Mouse (Mus musculus) intestine, embryonic 14.5 days (tissue): ENCODE data around the gene Tpgs1. TPM values are rescaled to one million over a fixed set of nuclear protein-coding genes. Genes with fewer than 3 reads are reported as not detected.
A peak's percentile ranks its signal among the peaks of the same experiment; 100 is the strongest.

Source experiments
- ATAC-seq: fragments of 200-750 bp; cut with Nextera tagmentation; replicated peaks from 2 replicates; pipeline ENCODE4 v1.8.0; 2017; ENCODE audit warnings: low read depth, moderate number of reproducible peaks, moderate TSS enrichment, moderate library complexity; ENCODE audit not compliant: low FRiP score, low TSS enrichment
- DNase-seq: peaks from one replicate; pipeline ENCODE4 v3.0.0-alpha.2; 2018; ENCODE audit warnings: low spot score
- H3K27ac ChIP-seq: fragments of 300-500 bp; sonication (generic); 2 replicates; pipeline ENCODE4 v1.5.1; 2014; ENCODE audit warnings: low read depth, mild to moderate bottlenecking, control low read depth
- H3K27me3 ChIP-seq: fragments of 300-500 bp; sonication (generic); replicated peaks from 2 replicates; pipeline ENCODE4 v1.6.1; 2014; ENCODE audit warnings: low read length, control low read depth; ENCODE audit not compliant: control insufficient read depth, insufficient read depth
- H3K36me3 ChIP-seq: fragments of 300-500 bp; sonication (generic); 2 replicates; pipeline ENCODE4 v1.6.1; 2014; ENCODE audit warnings: low read length, control low read depth; ENCODE audit not compliant: control insufficient read depth, insufficient read depth
- H3K4me1 ChIP-seq: fragments of 300-500 bp; sonication (generic); replicated peaks from 2 replicates; pipeline ENCODE4 v1.6.1; 2014; ENCODE audit warnings: low read length, control low read depth, mixed read lengths; ENCODE audit not compliant: control insufficient read depth, insufficient read depth
- H3K4me2 ChIP-seq: fragments of 300-500 bp; sonication (generic); 2 replicates; pipeline ENCODE4 v1.6.1; 2014; ENCODE audit warnings: low read length
- H3K4me3 ChIP-seq: fragments of 300-500 bp; sonication (generic); 2 replicates; pipeline ENCODE4 v1.5.1; 2014; ENCODE audit warnings: low read depth, low read length, control low read depth, mixed read lengths
- H3K9ac ChIP-seq: fragments of 300-500 bp; sonication (generic); 2 replicates; pipeline ENCODE4 v1.6.1; 2014; ENCODE audit warnings: mild to moderate bottlenecking, low read length
- H3K9me3 ChIP-seq: fragments of 300-500 bp; sonication (generic); 2 replicates; pipeline ENCODE4 v1.6.1; 2016; ENCODE audit warnings: low read length, control low read depth; ENCODE audit not compliant: control insufficient read depth
- WGBS: fragments of 180-500 bp; shearing (Covaris S2); extraction: QIAGEN DNeasy Blood & Tissue Kit; methylation state at CpG from one replicate; pipeline ENCODE4 v1.1.7; 2014; 5-methylcytosine and 5-hydroxymethylcytosine counted together
- polyA plus RNA-seq: library from polyadenylated mRNA; unstranded; fragments of >200 nt; fragmentation: Nextera tagmentation; extraction: Ambion mirVana; gene quantifications from 2 replicates; pipeline ENCODE4 v1.2.1, GENCODE M21; 2014

Gene Tpgs1
- polyA plus RNA-seq, 1 experiment from 2014 or later, result 80.1 TPM

DNA sequence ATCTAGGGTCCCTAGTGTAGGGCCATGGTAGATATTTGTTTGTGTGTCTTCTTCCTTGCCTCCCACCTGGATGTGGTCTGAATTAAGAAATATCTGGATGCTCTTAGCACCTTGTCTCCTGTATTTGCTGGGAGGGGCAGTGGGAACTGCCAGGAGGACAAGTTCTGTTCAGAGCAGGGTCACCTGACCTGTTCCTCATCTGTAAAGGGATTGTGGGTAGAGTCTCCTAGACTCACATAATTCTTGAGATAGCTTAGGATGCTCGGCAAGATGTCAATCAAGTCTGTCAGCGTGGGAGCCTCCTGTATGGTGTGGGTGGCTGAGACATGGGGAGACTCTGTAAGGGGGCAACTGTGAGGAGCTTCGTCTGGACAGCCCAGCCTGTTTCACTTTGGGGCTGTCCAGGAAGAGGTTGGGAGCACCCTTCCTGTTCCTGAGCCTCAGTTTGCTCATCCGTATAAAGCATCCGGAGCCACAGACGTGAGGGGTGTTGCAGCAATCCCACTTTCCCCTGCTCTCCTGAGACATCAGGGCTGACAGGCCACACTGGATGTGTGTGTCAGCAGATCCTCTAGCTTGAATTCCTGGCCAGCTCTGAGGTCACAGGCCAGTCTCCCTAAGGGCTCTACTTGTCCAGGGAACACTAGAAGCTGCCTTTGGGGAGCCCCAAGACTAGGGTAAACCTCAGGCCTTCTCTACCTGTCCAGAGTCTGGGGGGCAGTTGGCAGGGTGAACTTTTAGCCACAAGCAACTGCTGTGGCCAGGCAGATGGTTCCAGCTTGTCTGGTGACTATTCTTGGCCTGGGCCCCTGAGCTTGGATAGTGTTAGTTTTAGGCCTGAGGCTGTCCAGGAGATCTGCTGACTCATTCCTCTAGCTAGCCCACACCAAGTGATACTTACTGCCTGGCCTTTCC lies 14.8 kb downstream of the Tpgs1 start:
- H3K27me3 ChIP-seq, result no peaks in the 10 kb centered on the region
- peak overlapping the region; percentile 75 for H3K9ac ChIP-seq
- no peak for ATAC-seq
- H3K9me3 ChIP-seq, result no peaks in the 10 kb centered on the region
- H3K4me2 ChIP-seq, result peak overlapping the region; percentile 74
- H3K4me3 ChIP-seq, result peak overlapping the region; percentile 80
- DNase-seq, result no peak
- peaks cover 48% of the 10 kb centered on the region for H3K36me3 ChIP-seq
- H3K4me1 ChIP-seq, result peaks cover 15% of the 10 kb centered on the region
- no peak overlapping the region for H3K27ac ChIP-seq
- WGBS, result 81% methylated on average over 6 of the region's 6 CpGs

DNA sequence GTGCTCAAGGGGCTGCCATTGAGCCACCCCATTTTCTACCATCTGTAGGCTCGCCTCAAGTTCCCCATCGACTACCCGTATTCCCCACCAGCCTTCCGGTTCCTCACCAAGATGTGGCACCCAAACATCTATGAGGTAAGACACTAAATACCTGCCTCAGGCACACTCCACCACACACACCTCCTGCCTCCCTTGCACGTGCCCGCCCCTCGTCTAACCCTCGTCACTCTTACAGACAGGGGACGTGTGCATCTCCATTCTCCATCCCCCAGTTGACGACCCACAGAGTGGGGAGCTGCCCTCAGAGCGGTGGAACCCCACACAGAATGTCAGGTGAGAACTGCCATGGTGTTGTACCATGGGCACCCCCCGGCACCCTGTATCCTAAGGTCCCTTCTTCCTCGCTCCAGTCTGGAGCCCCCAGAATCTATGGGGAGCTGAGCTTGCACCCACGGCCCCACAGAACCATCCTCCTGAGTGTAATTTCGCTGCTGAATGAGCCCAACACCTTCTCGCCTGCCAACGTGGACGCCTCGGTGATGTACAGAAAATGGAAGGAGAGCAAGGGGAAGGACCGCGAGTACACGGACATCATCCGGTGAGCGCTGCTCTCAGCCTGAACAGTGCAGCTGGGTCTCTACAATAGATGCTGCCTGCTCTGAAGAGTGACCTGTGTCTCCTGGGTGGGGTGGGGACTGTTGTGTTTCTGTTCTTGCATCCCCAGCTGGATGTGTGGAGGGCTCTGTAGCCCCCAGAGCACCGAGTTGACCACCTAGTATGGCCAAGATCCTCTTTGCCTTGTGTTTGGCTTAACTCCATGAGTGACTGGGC lies 15.8 kb downstream of the Tpgs1 start:
- peaks cover 51% of the 10 kb centered on the region for H3K36me3 ChIP-seq
- no peak overlapping the region for H3K4me3 ChIP-seq
- H3K27me3 ChIP-seq, result no peaks in the 10 kb centered on the region
- peaks cover 15% of the 10 kb centered on the region for H3K4me1 ChIP-seq
- H3K4me2 ChIP-seq, result no peak overlapping the region
- no peak for ATAC-seq
- no peak overlapping the region for H3K27ac ChIP-seq
- H3K9me3 ChIP-seq, result no peaks in the 10 kb centered on the region
- 94% methylated on average over 25 of the region's 25 CpGs for WGBS
- no peak for DNase-seq
- no peak overlapping the region for H3K9ac ChIP-seq

DNA sequence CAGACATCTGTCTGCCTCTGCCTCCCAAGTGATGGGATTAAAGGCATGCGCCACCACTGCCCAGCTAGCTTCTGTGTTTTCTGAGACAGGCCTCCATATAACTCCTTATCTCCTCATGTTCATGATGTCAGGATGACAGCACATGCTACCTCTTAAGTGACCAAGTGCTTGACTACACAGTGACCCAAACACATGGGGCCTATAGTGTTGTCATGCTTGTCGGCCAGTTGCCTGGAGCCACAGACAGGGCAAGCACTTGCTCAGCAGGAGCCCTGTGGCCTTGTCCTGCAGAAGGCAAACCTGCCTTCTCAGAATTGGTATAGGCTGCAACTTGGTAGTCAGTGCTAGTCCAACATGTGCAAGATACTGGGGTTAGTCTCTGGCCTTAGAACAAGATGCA lies 17.1 kb downstream of the Tpgs1 start:
- Histone ChIP-seq H3K9ac (no peak overlapping the region), H3K4me1 (peaks cover 9% of the 10 kb centered on the region), H3K36me3 (peaks cover 51% of the 10 kb centered on the region), H3K27ac (no peak overlapping the region), H3K4me2 (no peak overlapping the region), H3K4me3 (no peak overlapping the region), H3K9me3 (no peaks in the 10 kb centered on the region), H3K27me3 (no peaks in the 10 kb centered on the region)
- ATAC-seq (no peak), DNase-seq (no peak)
- 86% methylated on average over 2 of the region's 2 CpGs for WGBS

DNA sequence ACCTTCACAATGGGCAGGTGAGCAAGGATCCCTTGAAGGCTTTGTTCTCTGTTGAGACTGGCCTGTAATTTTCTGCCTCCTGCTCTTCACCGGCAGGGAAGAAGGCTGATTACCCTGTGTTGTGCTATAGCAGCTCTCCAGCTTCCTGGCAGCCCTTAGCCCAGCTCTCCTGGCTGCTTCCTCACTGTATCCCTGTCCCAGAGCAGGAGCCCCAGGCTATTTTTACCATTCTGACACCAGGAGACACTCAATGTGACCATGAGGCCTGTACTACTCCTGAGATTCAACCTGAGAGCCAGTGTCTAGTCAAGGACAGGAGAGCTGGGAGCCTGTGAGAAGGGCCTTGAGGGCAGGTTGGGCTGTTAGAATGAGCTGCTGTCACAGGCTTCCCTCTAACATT lies 17.5 kb downstream of the Tpgs1 start:
- Histone ChIP-seq H3K4me3 (no peak overlapping the region), H3K4me2 (no peak overlapping the region), H3K4me1 (peaks cover 9% of the 10 kb centered on the region), H3K9ac (no peak overlapping the region), H3K9me3 (no peaks in the 10 kb centered on the region), H3K27me3 (no peaks in the 10 kb centered on the region), H3K27ac (no peak overlapping the region), H3K36me3 (peaks cover 51% of the 10 kb centered on the region)
- ATAC-seq (no peak), DNase-seq (no peak)
- 91% methylated on average over 1 of the region's 1 CpGs for WGBS

DNA sequence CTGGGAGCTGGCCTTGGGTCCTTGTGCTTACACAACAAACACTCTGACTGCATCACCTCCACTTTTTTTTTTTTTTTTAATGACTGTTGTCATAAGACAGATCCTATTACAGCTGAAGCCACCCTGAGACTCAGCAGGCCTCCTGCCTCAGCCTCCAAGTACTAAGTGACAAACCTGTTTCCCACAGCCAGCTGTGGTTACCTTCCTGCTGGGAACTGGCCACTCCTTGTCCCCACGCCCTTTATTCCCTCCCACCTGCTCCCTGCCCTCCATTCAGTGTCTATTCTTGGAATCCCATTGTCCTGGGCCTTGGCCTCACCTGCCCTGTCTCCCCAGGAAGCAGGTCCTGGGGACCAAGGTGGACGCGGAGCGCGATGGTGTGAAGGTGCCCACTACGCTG lies 18.3 kb downstream of the Tpgs1 start:
- DNase-seq, result no peak
- 94% methylated on average over 6 of the region's 6 CpGs for WGBS
- H3K36me3 ChIP-seq, result peaks cover 51% of the 10 kb centered on the region

DNA sequence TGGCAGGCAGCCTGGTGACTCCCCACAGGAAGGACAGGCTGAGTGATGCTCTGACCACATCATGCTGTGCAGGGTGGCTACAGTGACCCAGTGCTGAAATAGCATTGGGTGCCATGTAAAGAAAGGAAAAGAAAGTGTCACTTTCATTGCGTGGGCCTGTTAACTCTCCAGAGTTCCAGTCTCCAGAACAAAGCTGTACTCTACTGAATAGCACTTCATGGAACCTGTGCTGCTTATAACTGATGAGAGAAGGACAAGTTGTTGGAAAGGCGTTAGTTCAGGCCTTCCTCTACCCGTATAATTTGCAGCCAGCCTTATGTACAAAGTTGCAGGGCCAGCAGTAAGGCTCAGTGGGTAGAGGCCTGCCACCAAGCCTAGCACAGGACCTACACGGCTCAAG lies 19.6 kb downstream of the Tpgs1 start, which contains the start of gene Gzmm:
Gene Gzmm (plus strand): TSS at position 301 of the 400 bp plus-strand sequence.
- H3K27me3 ChIP-seq, result no peaks in the 10 kb centered on the region
- ATAC-seq (no peak), DNase-seq (no peak)
- H3K27ac ChIP-seq, result no peak within 1 kb of the TSS
- H3K4me2 ChIP-seq, result no peak within 1 kb of the TSS
- peaks cover 2% of the 10 kb centered on the region for H3K4me1 ChIP-seq
- H3K9ac ChIP-seq, result no peak within 1 kb of the TSS
- H3K36me3 ChIP-seq, result peaks cover 51% of the 10 kb centered on the region
- H3K9me3 ChIP-seq, result no peaks in the 10 kb centered on the region
- no peak within 1 kb of the TSS for H3K4me3 ChIP-seq
- 84% methylated on average over 4 of the region's 4 CpGs for WGBS

More for the DNA sequence above, 18.3 kb downstream of the Tpgs1 start:
- Histone ChIP-seq H3K27ac (no peak overlapping the region), H3K9ac (no peak overlapping the region), H3K27me3 (no peaks in the 10 kb centered on the region), H3K9me3 (no peaks in the 10 kb centered on the region), H3K4me2 (no peak overlapping the region), H3K4me1 (peaks cover 9% of the 10 kb centered on the region), H3K4me3 (no peak overlapping the region)
- ATAC-seq, result no peak

DNA sequence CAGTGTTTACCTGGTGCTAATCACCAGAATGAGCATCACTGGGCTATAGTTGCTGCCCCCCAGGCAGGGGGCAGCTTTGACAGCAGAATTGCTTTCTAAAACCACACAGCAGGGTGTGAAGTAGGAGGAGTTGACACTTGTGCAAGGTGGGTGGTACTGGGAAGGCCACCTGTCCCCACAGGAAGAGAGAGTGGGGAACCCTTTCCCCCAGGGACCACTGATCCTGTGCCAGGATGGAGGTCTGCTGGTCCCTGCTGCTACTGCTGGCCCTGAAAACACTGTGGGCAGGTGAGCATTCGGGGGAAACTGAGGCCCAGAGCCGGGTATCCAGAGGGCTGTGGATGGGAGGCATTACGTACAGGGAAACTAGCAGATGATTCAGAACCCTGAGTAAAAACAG lies 20.0 kb downstream of the Tpgs1 start:
- Histone ChIP-seq H3K27ac (no peak overlapping the region), H3K36me3 (peaks cover 51% of the 10 kb centered on the region), H3K27me3 (no peaks in the 10 kb centered on the region), H3K4me2 (no peak overlapping the region), H3K4me1 (no peaks in the 10 kb centered on the region), H3K9ac (no peak overlapping the region), H3K9me3 (no peaks in the 10 kb centered on the region), H3K4me3 (no peak overlapping the region)
- DNase-seq (no peak), ATAC-seq (no peak)
- 89% methylated on average over 3 of the region's 3 CpGs for WGBS

DNA sequence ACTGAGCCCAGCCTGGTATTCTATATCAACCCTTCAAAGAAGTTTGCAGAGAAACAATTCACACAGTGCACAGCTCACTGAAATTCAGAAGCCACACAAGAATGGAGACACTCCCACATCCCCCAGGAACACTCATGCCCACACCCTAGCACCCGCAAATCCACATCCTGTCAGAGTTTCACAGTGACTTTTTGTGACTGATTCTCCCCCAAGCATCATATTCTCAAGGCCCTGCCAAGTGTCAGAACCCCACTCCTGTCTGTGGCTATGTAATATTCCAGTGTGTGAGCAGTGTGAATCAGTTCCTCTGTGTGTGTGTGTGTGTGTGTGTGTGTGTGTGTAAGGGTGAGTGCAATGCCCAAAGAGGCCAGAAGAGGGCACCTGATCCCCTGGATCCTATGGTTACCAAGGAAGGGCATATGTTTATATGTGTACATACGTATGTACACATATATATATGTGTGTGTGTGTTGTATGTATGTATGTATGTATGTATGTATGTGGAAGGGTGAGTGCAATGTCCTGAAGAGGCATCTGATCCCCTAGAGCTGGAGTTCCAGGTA lies 22.9 kb downstream of the Tpgs1 start:
- ATAC-seq, result no peak

More for the DNA sequence above, 22.9 kb downstream of the Tpgs1 start:
- Histone ChIP-seq H3K9me3 (no peaks in the 10 kb centered on the region), H3K27ac (no peak overlapping the region), H3K27me3 (no peaks in the 10 kb centered on the region), H3K9ac (no peak overlapping the region), H3K4me3 (no peak overlapping the region), H3K4me2 (no peak overlapping the region), H3K4me1 (peaks cover 4% of the 10 kb centered on the region; the same call in 1 of the 2 replicates), H3K36me3 (peaks cover 23% of the 10 kb centered on the region)
- DNase-seq, result no peak
- 97% methylated on average over 2 of the region's 2 CpGs for WGBS
